In genomic region chr5:113081439-113081838, GRCm38 (mm10) we compare ENCODE assay signal across 13 mouse cellular contexts. TPM values are rescaled to one million over a fixed set of nuclear protein-coding genes. Genes with fewer than 3 reads are reported as not detected.
DNase-seq lines count a peak whose midpoint lies in the region; ATAC-seq and TF ChIP-seq lines count a peak whose summit lies in the region.
"Had no signal": no experiment of that assay in that cellular context is flagged by ENCODE, and none has a peak within 500 bp of the region (broad histone marks: within the 10 kb centered on the region; RNA-seq: fewer than 3 reads in every experiment).

Crybb3 (minus strand) TSS chr5:113081584.

- peaks cover 8% of the 10 kb centered on the region for H3K4me1 ChIP-seq in heart, adult 2 months (ENCODE audit: control insufficient read depth, insufficient read depth, low read length)

- no peak within 1 kb of the TSS for H3K4me3 ChIP-seq in layer of hippocampus, adult 2 months
- H3K4me3 ChIP-seq in heart, adult 2 months, result no peak within 1 kb of the TSS
- H3K4me3 ChIP-seq: liver, embryonic 13.5 days had no signal

- peak; percentile 82 for ATAC-seq in cerebellum, adult (ENCODE audit: insufficient number of reproducible peaks, low FRiP score, low TSS enrichment)

- intact Hi-C loops in heart, adult 2 months (cut with DNase I), result no loop called here

- no peak for DNase-seq in layer of hippocampus, adult 2 months (ENCODE audit: low spot score in 2 of 2)
- no peak for DNase-seq in layer of hippocampus, adult 11-12 months (ENCODE audit: low spot score)
- DNase-seq in heart, adult 2 months, result peak; percentile 46 to 50
- DNase-seq in kidney, postnatal 25 days, result peak; percentile 75 to 81
- DNase-seq in neural tube, embryonic 10.5 days (ENCODE audit: extremely low spot score, low spot score), result no peak
- no peak for DNase-seq in urinary bladder, adult 18-20 months (ENCODE audit: low spot score in 2 of 2)
- no peak for DNase-seq in thymus, postnatal 10 days (ENCODE audit: low spot score in 2 of 2)
- DNase-seq: liver, embryonic 13.5 days; thymus, postnatal 14 days had no signal

- no peaks in the 10 kb centered on the region for H3K36me3 ChIP-seq in heart, adult 2 months (ENCODE audit: control insufficient read depth, insufficient read depth, low read length)
- H3K36me3 ChIP-seq: liver, embryonic 13.5 days had no signal

- H3K27ac ChIP-seq in layer of hippocampus, adult 2 months, result peak within 1 kb of the TSS; percentile 29; the same call in 1 of the 2 replicates
- H3K27ac ChIP-seq in heart, adult 2 months, result no peak within 1 kb of the TSS
- H3K27ac ChIP-seq: liver, embryonic 13.5 days had no signal

- H3K79me2 ChIP-seq in heart, adult 2 months (replicated peaks; ENCODE audit: control insufficient read depth, insufficient read depth, low read length), result no peaks in the 10 kb centered on the region

- no peaks in the 10 kb centered on the region for H3K27me3 ChIP-seq in heart, adult 2 months (ENCODE audit: control insufficient read depth, insufficient read depth, low read length)
- H3K27me3 ChIP-seq: liver, embryonic 13.5 days had no signal

- WGBS in heart, adult 2 months, result 17% methylated on average over 8 of the region's 8 CpGs

- TF ChIP-seq CTCF in layer of hippocampus, adult 2 months (conservative IDR thresholded peaks at IDR 0.05), result no peak
- TF ChIP-seq CTCF in heart, adult 2 months (IDR thresholded peaks at IDR 0.05), result no peak

- H3K9ac ChIP-seq in heart, adult 2 months (ENCODE audit: low read depth, low read length), result no peak within 1 kb of the TSS
- H3K9ac ChIP-seq: liver, embryonic 13.5 days had no signal

- TF ChIP-seq POLR2A in heart, adult 2 months (IDR thresholded peaks at IDR 0.05; ENCODE audit: insufficient read depth, low read depth, low read length), result no peak

- TF ChIP-seq EP300 in heart, adult 2 months (IDR thresholded peaks at IDR 0.05; ENCODE audit: insufficient read depth, low read depth, low read length), result no peak

RNA-seq across cellular contexts. Expression of gene Crybb3, which starts in this region (rescaled TPM):
- 1 to 10 TPM; 3.8 to 4.2 TPM for total RNA-seq in layer of hippocampus, adult 2 months (2021)
- 1 to 10 TPM in 1 of 2 experiments, under 1 TPM in 1; 0.68 to 1.5 TPM for total RNA-seq in heart, adult 2 months (2021)
- 2.6 and 4.2 TPM in 2 replicates for polyA plus RNA-seq in heart, adult 2 months (2012; rRNA removed)
- total RNA-seq: common myeloid progenitor, adult 5-6 weeks; hematopoietic stem cell, adult 5-6 weeks; MEL had no signal
- polyA plus RNA-seq: liver, embryonic 13.5 days had no signal

Comparison
In these comparisons a context has a peak if more than half of its experiments do, and no peak if none do; other contexts are left out.
1. DNase-seq: peak in heart, adult 2 months (2 of 2) and kidney, postnatal 25 days (2 of 2); none in layer of hippocampus, adult 2 months (0 of 2), layer of hippocampus, adult 11-12 months (single experiment), neural tube, embryonic 10.5 days (single experiment), urinary bladder, adult 18-20 months (0 of 2) and thymus, postnatal 10 days (0 of 2).